Mouse (Mus musculus) liver, adult 2 months (tissue): ENCODE measurements around the gene Oaz1. TPM values are rescaled to one million over a fixed set of nuclear protein-coding genes. Genes with fewer than 3 reads are reported as not detected.
"Not testable (repeated sequence)": the region's sequence is repeated elsewhere in the genome, so short reads cannot be mapped to it uniquely, and the experiment has no call there.

Source experiments
- DNase-seq: peaks from one replicate; pipeline ENCODE4 v3.0.0-alpha.2; 2011; ENCODE audit warnings: low read depth, low spot score; ENCODE audit errors: extremely low read depth
- H3K27ac ChIP-seq: fragments of 200-500 bp; replicated peaks from 2 replicates; pipeline ENCODE4 v1.5.1; 2012; ENCODE audit warnings: low read depth, mild to moderate bottlenecking, control low read depth, inconsistent platforms, low read length; ENCODE audit not compliant: insufficient read depth
- H3K27me3 ChIP-seq: fragments of 200-500 bp; 2 replicates; pipeline ENCODE4 v1.6.1; 2012; ENCODE audit warnings: mild to moderate bottlenecking, moderate library complexity, low read length, inconsistent platforms; ENCODE audit not compliant: control insufficient read depth, insufficient read depth
- H3K36me3 ChIP-seq: fragments of 200-500 bp; 2 replicates; pipeline ENCODE4 v1.6.1; 2012; ENCODE audit warnings: low read length, inconsistent platforms; ENCODE audit not compliant: control insufficient read depth, insufficient read depth
- H3K4me1 ChIP-seq: fragments of 200-500 bp; 2 replicates; pipeline ENCODE4 v1.6.1; 2011; ENCODE audit warnings: low read length; ENCODE audit not compliant: control insufficient read depth, insufficient read depth
- H3K4me3 ChIP-seq: fragments of 200-500 bp; 2 replicates; pipeline ENCODE4 v1.5.1; 2011; ENCODE audit warnings: low read depth, mild to moderate bottlenecking, control low read depth, low read length, moderate library complexity; ENCODE audit not compliant: insufficient read depth
- H3K79me2 ChIP-seq: fragments of 200-500 bp; 2 replicates; pipeline ENCODE4 v1.6.1; 2012; ENCODE audit warnings: inconsistent platforms, mild to moderate bottlenecking, low read length, moderate library complexity; ENCODE audit not compliant: control insufficient read depth, insufficient read depth
- H3K9ac ChIP-seq: fragments of 200-500 bp; 2 replicates; pipeline ENCODE4 v1.6.1; 2012; ENCODE audit warnings: low read depth, mild to moderate bottlenecking, control low read depth, inconsistent platforms, low read length
- CTCF ChIP-seq: fragments of 200-500 bp; IDR thresholded peaks from 2 replicates; pipeline ENCODE4 v1.5.1; 2011; ENCODE audit warnings: low read depth, low read length, control low read depth
- POLR2A ChIP-seq: fragments of 200-500 bp; IDR thresholded peaks from 2 replicates; pipeline ENCODE4 v1.6.1; 2011; ENCODE audit warnings: low read length, control low read depth; ENCODE audit not compliant: insufficient read depth; ENCODE audit errors: extremely low read depth
- WGBS: fragments of 180-500 bp; shearing (Covaris S2); methylation state at CpG from one replicate; pipeline ENCODE4 v1.1.7; 2018; 5-methylcytosine and 5-hydroxymethylcytosine counted together
- polyA plus RNA-seq: library from polyadenylated mRNA; depleted of rRNA; stranded (reverse); fragments of >200 nt; gene quantifications from 2 replicates; pipeline ENCODE4 v1.2.3, GENCODE M21; 2012
- total RNA-seq: library from RNA; depleted of rRNA; stranded (reverse); fragments of >200 nt; gene quantifications from 2 replicates; pipeline ENCODE4 v1.2.3, GENCODE M21; 2014

Oaz1 gene
- total and polyA plus RNA-seq, 2 experiments: 527 to 1,187 TPM

- Histone ChIP-seq H3K36me3 (no peaks in the 10 kb centered on the region), H3K4me1 (peaks cover 6% of the 10 kb centered on the region; the same call in 1 of the 2 replicates), H3K4me3 (no peak overlapping the region), H3K27ac (no peak overlapping the region), H3K79me2 (no peaks in the 10 kb centered on the region), H3K9ac (no peak overlapping the region), H3K27me3 (no peaks in the 10 kb centered on the region)
- peak; percentile 66 for DNase-seq
- WGBS: 58% methylated on average over 2 of the region's 2 CpGs
- no peak for TF ChIP-seq CTCF
- TF ChIP-seq POLR2A: no peak
Measured at GRCm38 (mm10) chr10:80817164-80817563, 9.3 kb upstream of the Oaz1 start.

GRCm38 (mm10) chr10:80817955-80818354, 8.5 kb upstream of the Oaz1 start:
- not testable (repeated sequence) for H3K27ac ChIP-seq, H3K36me3 ChIP-seq, H3K4me1 ChIP-seq, H3K4me3 ChIP-seq, H3K79me2 ChIP-seq, H3K9ac ChIP-seq, H3K27me3 ChIP-seq
- WGBS: 89% methylated on average over 7 of the region's 7 CpGs
- peak; percentile 44 for DNase-seq

- H3K36me3 ChIP-seq: no peaks in the 10 kb centered on the region
- peaks cover 7% of the 10 kb centered on the region; the same call in 1 of the 2 replicates for H3K4me1 ChIP-seq
- H3K27ac ChIP-seq: peak overlapping the region; percentile 65
- DNase-seq: peak; percentile 70
- TF ChIP-seq CTCF: no peak
- no peak for TF ChIP-seq POLR2A
- WGBS: 43% methylated on average over 6 of the region's 6 CpGs
- H3K9ac ChIP-seq: no peak overlapping the region
- no peak overlapping the region for H3K4me3 ChIP-seq
- H3K79me2 ChIP-seq: no peaks in the 10 kb centered on the region
- H3K27me3 ChIP-seq: no peaks in the 10 kb centered on the region
Measured at GRCm38 (mm10) chr10:80818599-80819281, 7.7 kb upstream of the Oaz1 start.

GRCm38 (mm10) chr10:80819406-80819805, 7.0 kb upstream of the Oaz1 start:
- 10% methylated on average over 3 of the region's 3 CpGs for WGBS
- Histone ChIP-seq H3K4me3 (no peak overlapping the region), H3K27me3 (no peaks in the 10 kb centered on the region), H3K36me3 (no peaks in the 10 kb centered on the region), H3K9ac (no peak overlapping the region), H3K27ac (peak overlapping the region; percentile 65), H3K79me2 (no peaks in the 10 kb centered on the region), H3K4me1 (peaks cover 12% of the 10 kb centered on the region)
- DNase-seq: peak; percentile 98
- TF ChIP-seq CTCF (no peak), POLR2A (no peak)

GRCm38 (mm10) chr10:80821991-80822390, 4.5 kb upstream of the Oaz1 start:
- Histone ChIP-seq H3K27ac (no peak overlapping the region), H3K36me3 (no peaks in the 10 kb centered on the region), H3K4me3 (no peak overlapping the region), H3K4me1 (peaks cover 16% of the 10 kb centered on the region), H3K79me2 (peaks cover 4% of the 10 kb centered on the region; the same call in 1 of the 2 replicates), H3K9ac (no peak overlapping the region), H3K27me3 (no peaks in the 10 kb centered on the region)
- DNase-seq: peak; percentile 31
- TF ChIP-seq CTCF (0 out of 2 replicates have a peak, but pooled peaks have one; percentile 13), POLR2A (no peak)
- WGBS: 45% methylated on average over 2 of the region's 2 CpGs

GRCm38 (mm10) chr10:80822528-80822927, 3.9 kb upstream of the Oaz1 start:
- Histone ChIP-seq H3K27me3 (no peaks in the 10 kb centered on the region), H3K36me3 (no peaks in the 10 kb centered on the region), H3K4me3 (no peak overlapping the region), H3K27ac (no peak overlapping the region), H3K79me2 (peaks cover 10% of the 10 kb centered on the region; the same call in 1 of the 2 replicates), H3K9ac (no peak overlapping the region), H3K4me1 (peaks cover 16% of the 10 kb centered on the region)
- TF ChIP-seq CTCF (no peak), POLR2A (no peak)
- no peak for DNase-seq
- WGBS: 85% methylated on average over 5 of the region's 5 CpGs
